Mouse (Mus musculus) right cerebral cortex, postnatal 14 days (tissue): ENCODE data around the gene 0610010K14Rik.

Experiments
- DNase-seq: peaks from one replicate; pipeline ENCODE4 v3.0.0; 2022

Gene 0610010K14Rik

GRCm38 (mm10) chr11:70213736-70214135 lies 24.0 kb downstream of the 0610010K14Rik start:
- peak; percentile 64 for DNase-seq

- no peak for DNase-seq
These were observed 24.8 kb downstream of the 0610010K14Rik start for GRCm38 (mm10) chr11:70212896-70213295.

- no peak for DNase-seq
These were observed 25.3 kb downstream of the 0610010K14Rik start, which contains the start of gene Slc16a11 for GRCm38 (mm10) chr11:70212423-70212822. Gene Slc16a11, plus strand, starts transcription at chr11:70212752.

DNA sequence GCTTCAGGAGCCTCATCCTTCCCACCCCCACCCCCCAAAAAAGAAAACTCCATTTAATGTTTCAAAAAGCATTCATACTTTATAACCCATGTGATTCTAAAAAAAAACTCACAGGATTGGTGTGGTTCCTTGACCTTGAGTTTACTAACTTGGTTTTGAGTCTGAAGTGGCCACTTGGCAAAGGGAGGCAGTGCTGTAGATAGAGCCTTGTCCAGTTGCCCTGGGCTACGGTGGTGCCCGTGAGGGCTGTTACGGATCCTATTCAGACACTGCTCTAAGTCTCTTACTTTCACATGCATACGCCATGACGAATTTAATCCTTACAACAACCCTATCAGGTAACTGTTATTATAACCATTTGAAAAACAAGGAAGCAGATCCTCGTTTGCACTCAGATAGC lies 25.7 kb downstream of the 0610010K14Rik start:
- no peak for DNase-seq

DNA sequence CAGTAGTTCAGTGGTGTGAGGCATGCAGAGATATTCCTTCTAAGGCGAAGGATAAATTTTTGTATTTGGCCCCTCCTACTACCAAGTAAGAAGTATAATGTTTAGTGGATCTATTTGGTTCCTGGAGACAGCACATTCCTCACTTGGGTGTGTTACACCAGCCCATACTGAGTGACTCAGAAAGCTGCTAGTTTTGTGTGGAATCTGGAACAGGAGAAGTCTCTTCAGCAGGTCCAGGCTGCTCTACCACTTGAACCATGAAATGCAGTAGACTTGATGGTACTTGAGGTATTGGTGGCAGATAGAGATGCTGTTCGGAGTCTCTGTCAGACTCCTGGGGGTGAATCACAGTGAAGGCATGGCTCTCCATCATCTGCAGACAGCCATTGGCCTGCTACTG lies 27.0 kb downstream of the 0610010K14Rik start:
- no peak for DNase-seq

DNA sequence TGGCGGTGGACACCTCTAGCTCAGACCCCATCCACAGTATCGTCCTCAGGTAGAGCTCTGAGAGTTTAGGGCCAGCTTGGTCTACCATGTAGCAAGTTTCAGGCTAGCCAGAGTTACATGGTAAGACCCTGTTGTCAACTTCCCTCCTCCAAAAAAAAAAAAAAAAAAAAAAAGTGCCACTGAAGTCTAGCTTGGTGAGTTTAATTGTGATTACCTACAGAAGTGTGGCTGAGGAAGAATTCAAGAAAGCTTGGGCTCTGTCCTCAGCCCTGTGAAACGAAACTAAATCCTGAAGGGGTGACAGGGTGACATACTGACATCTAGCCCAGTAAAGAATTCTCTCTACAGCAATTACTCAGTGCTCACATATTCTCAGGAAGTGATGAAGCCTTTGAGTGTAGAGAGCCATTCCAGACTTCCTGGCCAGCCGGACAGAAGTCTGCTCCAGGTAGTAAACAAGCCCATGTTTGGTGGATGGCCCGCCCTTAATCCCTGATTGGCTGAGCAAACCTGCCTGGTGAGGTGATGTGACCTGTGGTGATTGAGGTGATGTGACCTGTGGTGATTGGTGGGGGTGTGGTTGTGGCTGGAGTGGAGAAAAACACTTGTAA lies 28.8 kb downstream of the 0610010K14Rik start:
- DNase-seq, result no peak

DNA sequence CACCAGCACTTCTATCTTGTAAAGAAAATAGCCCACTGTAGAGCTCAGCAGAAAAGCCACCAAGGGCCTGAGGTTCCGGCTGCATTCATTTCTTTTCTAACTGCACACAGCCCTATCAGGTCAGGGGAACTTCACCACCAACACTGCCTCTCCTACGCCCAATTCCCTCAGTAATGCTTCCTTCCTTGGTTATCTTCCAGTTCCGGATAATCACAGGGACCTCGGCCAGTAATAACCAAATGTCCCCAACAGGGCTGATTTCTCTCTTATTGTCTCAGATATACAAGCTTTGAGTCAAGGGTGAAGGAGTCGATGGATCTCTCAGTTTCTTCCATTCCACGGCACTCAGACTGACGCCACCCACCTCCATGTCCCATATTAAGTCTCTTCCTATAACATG lies 30.4 kb downstream of the 0610010K14Rik start:
- no peak for DNase-seq

DNA sequence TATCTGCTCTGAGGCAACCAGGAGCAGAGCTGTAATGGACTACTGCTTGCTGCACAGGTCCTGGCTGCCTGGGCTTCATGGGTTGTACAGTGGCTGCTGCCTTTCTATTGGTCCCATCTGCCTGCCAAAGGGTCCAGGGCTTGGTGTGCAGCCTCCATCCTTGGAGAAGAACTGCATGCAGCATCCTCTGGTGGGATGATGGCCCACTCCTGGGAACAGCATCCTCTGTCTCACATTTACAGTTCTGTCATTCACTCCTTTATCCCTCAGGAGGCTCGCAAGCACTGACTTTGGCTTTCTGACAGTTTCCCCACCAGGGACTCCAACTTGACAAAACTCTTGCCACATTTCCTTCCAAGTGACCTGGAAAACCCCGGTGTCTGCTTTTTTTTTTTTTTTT lies 30.9 kb downstream of the 0610010K14Rik start:
- DNase-seq, result no peak

DNA sequence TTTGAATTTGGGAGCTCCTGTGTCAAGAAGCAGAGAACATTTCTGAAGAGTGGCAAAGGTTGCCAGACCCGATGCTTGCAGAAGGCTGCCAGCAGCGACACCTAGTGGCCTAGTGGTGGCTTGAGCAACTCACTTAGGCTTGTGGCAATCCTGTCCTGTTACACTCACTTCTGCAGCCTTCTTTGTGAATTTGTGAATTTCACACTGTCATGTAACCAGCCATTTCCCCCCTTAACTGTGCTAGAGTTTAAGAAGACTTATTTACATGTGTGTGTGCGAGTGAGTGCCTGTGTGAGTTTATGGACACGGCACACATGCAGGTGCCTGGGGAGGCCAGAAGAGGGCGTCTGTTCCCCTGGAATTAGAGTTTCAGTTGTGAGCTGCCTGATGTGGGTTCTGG lies 36.0 kb downstream of the 0610010K14Rik start:
- DNase-seq, result peak; percentile 88

DNA sequence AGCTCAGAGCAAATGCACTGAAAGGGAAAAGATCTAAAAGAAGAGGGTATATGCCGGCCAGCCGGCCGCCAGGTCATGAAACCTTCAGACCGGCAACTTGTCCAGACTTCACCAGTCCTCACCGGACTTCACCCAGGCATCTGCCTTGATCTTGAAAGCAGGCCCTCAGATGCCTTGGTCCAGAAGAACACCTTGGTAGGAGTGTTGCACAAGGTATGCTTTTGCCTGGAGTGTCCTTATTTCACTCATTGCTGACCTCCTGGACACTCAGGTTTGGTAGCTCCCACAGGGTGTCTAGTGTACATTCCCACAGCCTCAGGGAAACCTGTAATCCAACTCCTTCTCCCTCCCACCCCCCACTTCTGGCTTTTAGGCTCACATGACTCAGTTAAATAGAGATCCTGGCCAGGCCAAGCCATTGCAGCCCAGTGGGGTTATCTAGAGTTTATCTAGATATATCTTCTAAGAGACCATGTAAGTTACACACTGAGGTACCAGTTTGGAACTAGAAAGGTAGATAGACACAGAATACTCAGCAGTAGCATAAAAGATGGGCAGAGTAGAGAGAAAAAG lies 37.6 kb downstream of the 0610010K14Rik start:
- DNase-seq, result no peak

- DNase-seq, result no peak
These were observed 38.6 kb downstream of the 0610010K14Rik start for GRCm38 (mm10) chr11:70199107-70199506.

- DNase-seq, result no peak
These were observed 39.4 kb downstream of the 0610010K14Rik start for GRCm38 (mm10) chr11:70198332-70198731.

GRCm38 (mm10) chr11:70193354-70194285 lies 44.1 kb downstream of the 0610010K14Rik start:
- DNase-seq, result no peak

- DNase-seq, result no peak
These were observed 45.6 kb downstream of the 0610010K14Rik start for GRCm38 (mm10) chr11:70192157-70192556.

DNA sequence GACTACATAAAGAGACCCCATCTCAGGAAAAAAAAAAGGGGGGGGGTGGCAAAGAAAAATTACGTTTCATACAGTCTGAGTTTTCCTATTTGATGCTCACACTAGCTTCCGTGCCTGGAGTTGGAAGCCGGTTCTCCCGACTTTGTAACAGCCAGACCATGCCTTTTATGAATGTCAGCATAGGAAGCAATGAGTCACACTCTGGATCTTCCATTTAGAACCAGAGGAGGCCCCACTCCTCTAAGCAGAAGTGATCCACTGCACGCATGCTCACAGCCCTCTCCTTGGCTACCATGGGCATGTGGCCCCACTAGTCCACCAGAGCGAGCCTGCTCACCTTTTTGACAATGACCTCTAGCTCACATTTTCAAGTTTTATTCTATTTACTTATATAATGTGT lies 46.5 kb downstream of the 0610010K14Rik start:
- no peak for DNase-seq

DNA sequence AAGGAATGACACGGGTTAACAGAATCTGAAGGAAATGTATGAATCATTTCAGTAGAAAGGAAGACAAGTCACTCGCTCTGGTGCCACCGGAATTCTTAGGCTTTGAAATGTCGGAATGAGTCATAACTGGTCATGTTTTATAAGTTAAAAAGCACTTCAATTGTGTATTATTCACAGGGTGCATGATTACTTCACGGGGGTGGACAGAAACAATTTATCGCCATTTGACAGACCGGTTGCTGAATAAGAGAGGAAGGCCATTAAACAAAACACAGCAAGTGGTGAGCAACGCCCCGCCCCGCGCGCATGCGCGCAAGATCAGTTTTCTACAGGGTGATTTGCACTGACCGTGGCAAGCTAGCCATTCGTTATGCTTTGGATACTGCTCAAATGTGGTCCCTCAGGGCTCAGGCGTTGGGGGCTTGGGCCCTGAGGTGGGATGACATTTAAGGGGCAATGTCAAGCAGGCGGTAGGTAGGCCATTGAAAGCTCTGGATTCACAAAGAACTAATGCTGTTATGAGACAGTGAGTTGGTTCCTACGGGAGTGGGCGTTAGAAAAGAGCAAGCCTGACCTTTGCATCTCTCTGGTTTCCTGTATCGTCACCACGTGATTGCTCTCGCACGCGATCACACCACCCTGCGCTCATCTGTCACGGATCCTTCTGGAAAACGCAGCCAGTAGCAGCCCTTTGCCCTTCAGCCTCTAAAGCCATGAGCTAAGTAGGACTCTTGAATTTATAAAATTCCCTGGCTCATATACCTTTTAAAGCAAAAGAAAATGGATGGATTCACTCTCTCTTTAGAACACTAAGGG lies 48.2 kb downstream of the 0610010K14Rik start:
- DNase-seq, result no peak
